Mouse (Mus musculus) myocyte (in vitro differentiated cells): ENCODE results near the gene Hist1h2bf.

Source experiments
- POLR2A ChIP-seq: IDR thresholded peaks from one replicate; pipeline ENCODE4 v1.6.1; 2011; ENCODE audit warnings: low read depth, mild to moderate bottlenecking, control low read depth, moderate library complexity; ENCODE audit not compliant: insufficient read length
- SRF ChIP-seq: IDR thresholded peaks from one replicate; pipeline ENCODE4 v1.6.1; 2011; ENCODE audit warnings: low read depth; ENCODE audit not compliant: control insufficient read depth, insufficient read length

GRCm38 (mm10) chr13:23595185-23595584, 21.2 kb upstream of the Hist1h2bf start:
- TF ChIP-seq POLR2A, result no peak
- TF ChIP-seq SRF, result no peak
